Mouse (Mus musculus) small intestine, adult 2 months (tissue): ENCODE results near the gene Fbxl8.

Experiments used
- CTCF ChIP-seq: fragments of 200-500 bp; IDR thresholded peaks from 2 replicates; pipeline ENCODE4 v1.5.1; 2012; ENCODE audit warnings: low read depth, mild to moderate bottlenecking, control low read depth, inconsistent platforms, low read length, moderate library complexity, mixed read lengths; ENCODE audit not compliant: insufficient replicate concordance, insufficient read length; ENCODE audit errors: extremely low read depth
- POLR2A ChIP-seq: fragments of 200-500 bp; IDR thresholded peaks from 2 replicates; pipeline ENCODE4 v1.6.1; 2012; ENCODE audit warnings: low read depth, mild to moderate bottlenecking, control low read depth, inconsistent platforms, low read length, moderate library complexity

- TF ChIP-seq CTCF (no peak), POLR2A (no peak)
Measured at GRCm38 (mm10) chr8:105303396-105303795, 38.9 kb downstream of the Fbxl8 start.
